Mouse (Mus musculus) ES-E14 (cell line): Measurements from ENCODE around the gene Emp2.

Experiments
- CHD2 ChIP-seq: IDR thresholded peaks from 2 replicates; pipeline ENCODE4 v1.6.1; 2014; ENCODE audit warnings: mild to moderate bottlenecking, low read depth, low read length, inconsistent platforms
- HCFC1 ChIP-seq: IDR thresholded peaks from 2 replicates; pipeline ENCODE4 v1.6.1; 2012; ENCODE audit warnings: low read length, inconsistent platforms, borderline replicate concordance; ENCODE audit not compliant: insufficient read depth
- MAFK ChIP-seq: IDR thresholded peaks from 2 replicates; pipeline ENCODE4 v1.6.1; 2014; ENCODE audit warnings: mild to moderate bottlenecking, low read depth, low read length, inconsistent platforms; ENCODE audit not compliant: insufficient read depth
- ZC3H11A ChIP-seq: IDR thresholded peaks from 2 replicates; pipeline ENCODE4 v1.6.1; 2012; ENCODE audit warnings: low read depth, mild to moderate bottlenecking, inconsistent platforms, low read length, borderline replicate concordance
- ZNF384 ChIP-seq: IDR thresholded peaks from 2 replicates; pipeline ENCODE4 v1.6.1; 2012; ENCODE audit warnings: low read depth, low read length, inconsistent platforms

- TF ChIP-seq ZC3H11A: no peak
- no peak for TF ChIP-seq ZNF384
- TF ChIP-seq HCFC1: no peak
- TF ChIP-seq CHD2: no peak
- TF ChIP-seq MAFK: no peak
Measured at GRCm38 (mm10) chr16:10358010-10358934, 44.5 kb upstream of the Emp2 start.
